Mouse (Mus musculus) liver, postnatal 0 days (tissue): ENCODE data around the gene Dlx6.

Source experiments
- CTCF ChIP-seq: sonication (generic); IDR thresholded peaks from 2 replicates; pipeline ENCODE4 v1.5.1; 2016; ENCODE audit warnings: antibody characterized with exemption, low read depth
- EP300 ChIP-seq: IDR thresholded peaks from 2 replicates; pipeline ENCODE4 v1.6.1; 2016; ENCODE audit warnings: antibody characterized with exemption, low read depth, mild to moderate bottlenecking

- TF ChIP-seq EP300 (no peak), CTCF (no peak)
These were observed 8.6 kb downstream of the Dlx6 start for GRCm38 (mm10) chr6:6871692-6872091.
